Mouse (Mus musculus) layer of hippocampus, postnatal 25 days (tissue): ENCODE data around the gene Ralb. TPM values are rescaled to one million over a fixed set of nuclear protein-coding genes. Genes with fewer than 3 reads are reported as not detected.

ENCODE experiments used
- DNase-seq, 2 experiments: peaks; one replicate each; pipeline ENCODE4 v3.0.0; 2022; ENCODE audit warnings: mixed read lengths in 2 of 2, low spot score in 1 of 2; ENCODE audit errors: extremely low spot score in 1 of 2
- total RNA-seq, 2 experiments: library from RNA; stranded (reverse); gene quantifications; 2 replicates each; pipeline ENCODE4 v1.2.3; 2021

Ralb gene
- 10 to 100 TPM; 21.4 to 23.5 TPM for total RNA-seq

DNA sequence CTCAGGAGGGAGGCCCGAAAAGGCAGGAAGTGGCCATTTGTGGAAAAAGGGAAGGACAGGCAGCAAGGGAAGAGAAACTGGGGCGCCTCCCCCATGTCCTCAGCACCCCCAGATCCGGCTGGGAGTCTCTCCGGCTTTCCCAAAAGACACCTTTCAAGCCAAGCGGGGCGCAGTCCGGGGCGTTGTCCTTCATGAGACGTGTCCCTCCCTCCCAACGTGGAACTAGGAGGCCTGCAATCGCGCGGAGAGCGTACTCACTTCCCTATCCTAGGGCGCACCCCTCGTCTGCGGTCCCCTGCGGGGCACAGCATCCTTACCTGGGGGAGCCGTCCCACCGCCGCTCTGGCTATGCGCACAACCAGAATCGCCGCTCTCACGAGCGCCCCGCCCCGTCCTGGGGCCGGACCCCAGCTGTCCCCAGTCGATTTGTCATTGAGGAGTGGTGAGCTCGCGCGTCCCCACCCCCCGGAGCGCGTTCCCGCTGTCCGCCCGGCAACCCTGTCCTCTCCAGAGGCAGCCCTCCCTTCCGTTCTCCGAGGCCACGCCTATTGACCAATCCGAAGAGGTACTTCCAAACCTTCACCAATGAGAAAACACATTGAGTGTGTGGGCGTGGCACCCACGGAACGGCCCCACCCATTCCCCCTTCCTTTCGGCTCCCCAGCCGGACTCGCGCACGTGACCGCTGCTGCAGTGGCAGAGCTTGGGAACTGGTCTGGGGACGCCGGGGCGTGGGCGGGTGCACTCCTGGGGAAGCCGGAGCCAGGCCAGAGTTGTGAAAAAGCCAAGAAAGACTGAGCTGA lies at the start of gene Ralb:
Gene Ralb, minus strand, starts transcription at position 535 of the 803 bp plus-strand sequence.
- DNase-seq = peak; percentile 79 to 80

- no peak for DNase-seq
Observed at GRCm38 (mm10) chr1:119551651-119552050, 47.1 kb upstream of the Ralb start.

DNA sequence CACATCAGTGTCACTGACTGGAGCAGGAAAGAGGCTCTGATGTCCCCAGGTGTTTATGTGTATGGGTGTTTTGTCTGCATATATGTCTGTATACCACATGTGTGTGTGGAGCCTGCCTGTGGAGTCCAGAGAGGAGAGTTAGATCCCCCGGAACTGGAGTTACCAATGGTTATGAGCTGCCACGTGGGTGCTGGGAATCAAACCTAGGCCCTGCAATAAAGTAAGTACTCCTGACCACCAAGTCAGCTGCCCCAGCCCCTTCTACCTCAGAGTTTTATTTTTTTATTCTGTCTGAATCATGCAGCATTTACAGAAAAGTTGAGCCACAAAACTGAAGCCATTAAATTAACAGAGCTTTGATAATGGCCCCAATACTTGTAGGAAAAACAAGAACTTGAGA lies 45.5 kb upstream of the Ralb start:
- DNase-seq = no peak

- DNase-seq = no peak
Observed at GRCm38 (mm10) chr1:119549327-119549689, 44.7 kb upstream of the Ralb start.

GRCm38 (mm10) chr1:119548668-119549326 lies 44.2 kb upstream of the Ralb start:
- DNase-seq = peak; percentile 70 to 93

GRCm38 (mm10) chr1:119546490-119546889 lies 41.9 kb upstream of the Ralb start:
- no peak for DNase-seq

DNA sequence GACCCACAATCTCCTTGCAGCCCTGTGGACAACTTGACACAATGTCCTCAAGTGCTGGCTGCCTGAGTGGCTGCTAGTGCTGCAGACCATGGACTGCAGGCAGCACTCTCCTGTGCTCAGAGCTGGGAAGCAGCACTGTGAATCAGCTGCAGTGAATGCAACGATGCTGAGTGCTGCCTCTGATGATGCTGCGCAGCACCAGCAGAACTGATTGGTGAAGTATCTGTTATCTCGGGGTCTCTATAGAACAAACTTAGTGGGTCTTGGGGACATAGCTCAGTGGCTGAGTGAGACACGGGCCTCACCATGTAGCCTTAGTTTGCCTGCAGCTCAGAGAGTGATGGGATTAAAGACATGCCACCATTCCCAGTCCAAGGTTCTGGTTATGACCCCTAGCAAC lies 41.1 kb upstream of the Ralb start:
- no peak for DNase-seq

GRCm38 (mm10) chr1:119545164-119545563 lies 40.6 kb upstream of the Ralb start:
- no peak for DNase-seq

GRCm38 (mm10) chr1:119544611-119545155 lies 40.1 kb upstream of the Ralb start:
- DNase-seq = no peak

DNA sequence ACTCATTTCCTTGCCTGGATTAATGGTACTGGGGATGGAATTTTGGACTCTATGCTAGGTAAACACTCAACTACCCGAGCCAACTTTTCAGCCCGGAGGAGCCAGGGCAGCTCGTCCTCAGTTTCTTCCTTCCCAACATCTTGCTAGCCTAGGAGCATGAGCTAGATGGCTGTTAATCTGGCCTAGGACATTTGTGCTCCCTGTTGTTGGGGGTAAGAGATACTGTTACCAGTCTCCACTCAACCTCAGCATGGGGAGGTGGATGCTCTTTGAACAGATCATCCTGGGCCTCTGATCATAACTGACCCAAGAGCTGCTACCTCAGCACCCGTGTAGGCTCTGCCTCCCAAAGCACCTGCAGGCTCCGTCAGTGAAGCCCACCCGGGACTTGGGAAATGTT lies 38.7 kb upstream of the Ralb start:
- no peak for DNase-seq

GRCm38 (mm10) chr1:119541570-119541969 lies 37.0 kb upstream of the Ralb start:
- DNase-seq = no peak

GRCm38 (mm10) chr1:119540836-119541557 lies 36.4 kb upstream of the Ralb start:
- DNase-seq = no peak

- DNase-seq = no peak
Observed at GRCm38 (mm10) chr1:119539252-119539651, 34.7 kb upstream of the Ralb start.

DNA sequence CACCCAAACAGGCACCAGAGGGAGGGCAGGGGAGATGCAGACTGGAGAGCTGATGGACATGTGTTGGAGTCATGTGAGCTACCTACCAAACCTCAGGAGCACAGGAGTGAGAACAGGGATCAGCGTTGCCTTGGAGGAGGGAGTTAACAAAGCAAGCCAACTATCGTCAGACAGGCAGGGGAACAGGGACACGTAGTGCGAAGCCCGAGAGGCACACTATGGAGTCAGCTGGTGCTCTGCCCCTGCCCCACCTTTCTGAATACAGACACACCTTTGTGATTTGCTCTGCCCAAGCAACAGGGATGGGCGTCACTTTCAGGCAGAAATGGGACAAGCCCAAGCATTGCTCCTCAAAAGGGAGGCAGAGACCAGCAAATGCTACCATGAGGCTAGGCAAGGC lies 33.1 kb upstream of the Ralb start:
- DNase-seq = no peak

DNA sequence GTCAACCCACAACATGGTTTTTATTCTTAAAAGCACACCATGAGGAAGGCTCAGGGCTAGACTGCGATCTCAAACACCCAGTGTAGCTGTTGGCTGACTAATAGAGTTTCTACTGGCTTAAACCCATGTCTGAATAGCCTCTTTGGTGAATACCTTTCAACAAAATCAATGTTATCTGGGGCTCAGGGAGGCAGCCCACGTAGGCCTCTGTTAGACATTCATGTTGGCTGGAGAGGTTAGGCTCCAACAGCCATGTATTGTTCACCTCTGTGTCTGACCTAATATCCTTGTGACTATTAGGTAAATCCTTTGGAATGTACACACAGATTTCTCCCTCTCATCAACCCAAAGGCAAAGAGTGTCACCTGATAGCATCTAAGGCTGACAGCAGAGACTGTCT lies 31.5 kb upstream of the Ralb start:
- DNase-seq = no peak

DNA sequence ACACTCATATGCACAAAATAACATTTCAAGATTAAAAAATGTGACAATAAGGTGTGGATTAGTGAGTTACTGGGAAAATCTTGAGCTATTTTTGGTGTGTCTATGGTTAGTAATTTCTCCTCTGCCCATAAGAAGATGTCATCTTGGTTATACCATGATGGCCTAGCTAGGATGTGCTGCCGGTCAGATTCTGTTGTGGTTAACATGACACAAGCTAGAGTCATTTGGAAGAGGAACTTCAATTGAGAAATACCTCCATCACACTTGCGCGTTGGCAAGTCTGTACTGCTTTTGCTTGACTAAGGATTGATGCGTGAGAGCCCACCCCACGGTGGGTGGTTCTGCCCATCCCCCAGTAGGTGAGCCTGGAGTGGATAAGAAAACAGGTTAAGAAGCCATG lies 29.7 kb upstream of the Ralb start:
- DNase-seq = no peak

- DNase-seq = peak in 1 of 2 experiments; percentile 15
Observed at GRCm38 (mm10) chr1:119533093-119533805, 28.7 kb upstream of the Ralb start.

- DNase-seq = no peak
Observed at GRCm38 (mm10) chr1:119532165-119532564, 27.6 kb upstream of the Ralb start.

- no peak for DNase-seq
Observed at GRCm38 (mm10) chr1:119530941-119531340, 26.3 kb upstream of the Ralb start.
